Mouse (Mus musculus) hindbrain, embryonic 13.5 days (tissue): Measurements from ENCODE around the gene Grm4. TPM values are rescaled to one million over a fixed set of nuclear protein-coding genes. Genes with fewer than 3 reads are reported as not detected.
A peak's percentile ranks its signal among the peaks of the same experiment; 100 is the strongest.

ENCODE experiments used
- ATAC-seq: fragments of 200-750 bp; cut with Nextera tagmentation; 2 replicates; pipeline ENCODE4 v1.8.0; 2017; ENCODE audit warnings: moderate TSS enrichment; ENCODE audit not compliant: low FRiP score
- H3K27ac ChIP-seq: fragments of 300-500 bp; sonication (generic); 2 replicates; pipeline ENCODE4 v1.5.1; 2015; ENCODE audit warnings: inconsistent platforms, mild to moderate bottlenecking, moderate library complexity
- H3K27me3 ChIP-seq: fragments of 300-500 bp; sonication (generic); 2 replicates; pipeline ENCODE4 v1.6.1; 2015; ENCODE audit warnings: mild to moderate bottlenecking, inconsistent platforms
- H3K36me3 ChIP-seq: fragments of 300-500 bp; sonication (generic); 2 replicates; pipeline ENCODE4 v1.6.1; 2015; ENCODE audit warnings: mild to moderate bottlenecking, inconsistent platforms
- H3K4me1 ChIP-seq: fragments of 300-500 bp; sonication (generic); replicated peaks from 2 replicates; pipeline ENCODE4 v1.6.1; 2015; ENCODE audit warnings: inconsistent platforms
- H3K4me2 ChIP-seq: fragments of 300-500 bp; sonication (generic); 2 replicates; pipeline ENCODE4 v1.6.1; 2015; ENCODE audit warnings: inconsistent platforms, mild to moderate bottlenecking, moderate library complexity
- H3K4me3 ChIP-seq: fragments of 300-500 bp; sonication (generic); 2 replicates; pipeline ENCODE4 v1.5.1; 2015; ENCODE audit warnings: mild to moderate bottlenecking, inconsistent platforms
- H3K9ac ChIP-seq: fragments of 300-500 bp; sonication (generic); 2 replicates; pipeline ENCODE4 v1.6.1; 2015; ENCODE audit warnings: mild to moderate bottlenecking, inconsistent platforms
- H3K9me3 ChIP-seq: fragments of 300-500 bp; sonication (generic); 2 replicates; pipeline ENCODE4 v1.6.1; 2016; ENCODE audit warnings: inconsistent platforms
- WGBS: fragments of 180-500 bp; shearing (Covaris S2); methylation state at CpG from one replicate; pipeline ENCODE4 v1.1.7; 2015; 5-methylcytosine and 5-hydroxymethylcytosine counted together
- polyA plus RNA-seq: library from polyadenylated mRNA; unstranded; fragments of >200 nt; fragmentation: Nextera tagmentation; extraction: Ambion mirVana; gene quantifications from 2 replicates; pipeline ENCODE4 v1.2.1, GENCODE M21; 2015

Grm4 gene
- polyA plus RNA-seq, 1 experiment from 2014 or later: 4.8 TPM

GRCm38 (mm10) chr17:27442538-27443113 is 78.6 kb downstream of the Grm4 start:
- H3K9me3 ChIP-seq: no peaks in the 10 kb centered on the region
- H3K9ac ChIP-seq: no peak overlapping the region
- H3K4me1 ChIP-seq: peaks cover 34% of the 10 kb centered on the region
- WGBS: 47% methylated on average over 13 of the region's 13 CpGs
- H3K27me3 ChIP-seq: peaks cover 12% of the 10 kb centered on the region
- no peak overlapping the region for H3K4me3 ChIP-seq
- peak overlapping the region; percentile 31; the same call in 1 of the 2 replicates for H3K27ac ChIP-seq
- no peak overlapping the region for H3K4me2 ChIP-seq
- no peak for ATAC-seq
- no peaks in the 10 kb centered on the region for H3K36me3 ChIP-seq

GRCm38 (mm10) chr17:27441778-27442177 is 79.4 kb downstream of the Grm4 start:
- Histone ChIP-seq H3K9ac (no peak overlapping the region), H3K4me1 (peaks cover 34% of the 10 kb centered on the region), H3K4me3 (no peak overlapping the region), H3K4me2 (no peak overlapping the region), H3K36me3 (no peaks in the 10 kb centered on the region), H3K27me3 (peaks cover 15% of the 10 kb centered on the region), H3K27ac (no peak overlapping the region), H3K9me3 (no peaks in the 10 kb centered on the region)
- 60% methylated on average over 7 of the region's 7 CpGs for WGBS
- no peak for ATAC-seq

GRCm38 (mm10) chr17:27435799-27436198 is 85.4 kb downstream of the Grm4 start:
- H3K27ac ChIP-seq: peak overlapping the region; percentile 66
- 0 out of 2 replicates have a peak overlapping the region, but pooled peaks have one; percentile 43 for H3K9ac ChIP-seq
- no peaks in the 10 kb centered on the region for H3K36me3 ChIP-seq
- peaks cover 39% of the 10 kb centered on the region for H3K4me1 ChIP-seq
- WGBS: 28% methylated on average over 13 of the region's 13 CpGs
- no peak overlapping the region for H3K4me3 ChIP-seq
- H3K4me2 ChIP-seq: peak overlapping the region; percentile 10; the same call in 1 of the 2 replicates
- H3K9me3 ChIP-seq: no peaks in the 10 kb centered on the region
- H3K27me3 ChIP-seq: peaks cover 15% of the 10 kb centered on the region
- ATAC-seq: no peak; the same call in 1 of the 2 replicates

GRCm38 (mm10) chr17:27435225-27435624 is 86.0 kb downstream of the Grm4 start:
- 96% methylated on average over 15 of the region's 15 CpGs for WGBS
- peaks cover 39% of the 10 kb centered on the region for H3K4me1 ChIP-seq
- H3K27ac ChIP-seq: no peak overlapping the region; the same call in 1 of the 2 replicates
- peaks cover 15% of the 10 kb centered on the region for H3K27me3 ChIP-seq
- H3K4me2 ChIP-seq: no peak overlapping the region
- ATAC-seq: no peak
- H3K9ac ChIP-seq: 0 out of 2 replicates have a peak overlapping the region, but pooled peaks have one; percentile 19
- H3K9me3 ChIP-seq: no peaks in the 10 kb centered on the region
- H3K4me3 ChIP-seq: no peak overlapping the region
- H3K36me3 ChIP-seq: no peaks in the 10 kb centered on the region

- Histone ChIP-seq H3K9me3 (no peaks in the 10 kb centered on the region), H3K9ac (no peak overlapping the region), H3K4me2 (no peak overlapping the region), H3K27me3 (peaks cover 16% of the 10 kb centered on the region), H3K27ac (no peak overlapping the region), H3K4me1 (peaks cover 49% of the 10 kb centered on the region), H3K36me3 (no peaks in the 10 kb centered on the region), H3K4me3 (no peak overlapping the region)
- ATAC-seq: no peak
- WGBS: 96% methylated on average over 1 of the region's 1 CpGs
Observed at GRCm38 (mm10) chr17:27434066-27434465, 87.1 kb downstream of the Grm4 start.

GRCm38 (mm10) chr17:27433179-27433680 is 88.0 kb downstream of the Grm4 start:
- 50% methylated on average over 3 of the region's 3 CpGs for WGBS
- Histone ChIP-seq H3K9me3 (peaks cover 8% of the 10 kb centered on the region; the same call in 1 of the 2 replicates), H3K27me3 (peaks cover 11% of the 10 kb centered on the region; the same call in 1 of the 2 replicates), H3K27ac (no peak overlapping the region), H3K9ac (peak overlapping the region; percentile 43; the same call in 1 of the 2 replicates), H3K36me3 (0 out of 2 replicates have a peak, but pooled peaks cover 5% of the 10 kb centered on the region), H3K4me2 (no peak overlapping the region), H3K4me3 (no peak overlapping the region), H3K4me1 (peaks cover 49% of the 10 kb centered on the region)
- ATAC-seq: no peak

GRCm38 (mm10) chr17:27432145-27432650 is 89.0 kb downstream of the Grm4 start:
- peaks cover 10% of the 10 kb centered on the region; the same call in 1 of the 2 replicates for H3K9me3 ChIP-seq
- H3K4me1 ChIP-seq: peaks cover 49% of the 10 kb centered on the region
- H3K36me3 ChIP-seq: 0 out of 2 replicates have a peak, but pooled peaks cover 5% of the 10 kb centered on the region
- ATAC-seq: no peak
- H3K9ac ChIP-seq: peak overlapping the region; percentile 46
- 35% methylated on average over 9 of the region's 9 CpGs for WGBS
- peak overlapping the region; percentile 56 for H3K27ac ChIP-seq
- H3K4me3 ChIP-seq: no peak overlapping the region
- no peak overlapping the region for H3K4me2 ChIP-seq
- H3K27me3 ChIP-seq: peaks cover 5% of the 10 kb centered on the region; the same call in 1 of the 2 replicates

GRCm38 (mm10) chr17:27431049-27431839 is 90.0 kb downstream of the Grm4 start:
- Histone ChIP-seq H3K4me1 (peaks cover 47% of the 10 kb centered on the region), H3K36me3 (0 out of 2 replicates have a peak, but pooled peaks cover 5% of the 10 kb centered on the region), H3K4me3 (no peak overlapping the region), H3K27me3 (0 out of 2 replicates have a peak, but pooled peaks cover 11% of the 10 kb centered on the region), H3K9ac (peak overlapping the region; percentile 46; the same call in 1 of the 2 replicates), H3K4me2 (no peak overlapping the region), H3K9me3 (peaks cover 10% of the 10 kb centered on the region; the same call in 1 of the 2 replicates), H3K27ac (peak overlapping the region; percentile 56; the same call in 1 of the 2 replicates)
- 88% methylated on average over 26 of the region's 26 CpGs for WGBS
- ATAC-seq: no peak

- H3K36me3 ChIP-seq: 0 out of 2 replicates have a peak, but pooled peaks cover 5% of the 10 kb centered on the region
- 28% methylated on average over 9 of the region's 9 CpGs for WGBS
- no peak overlapping the region for H3K4me3 ChIP-seq
- H3K4me1 ChIP-seq: peaks cover 36% of the 10 kb centered on the region
- peak overlapping the region; percentile 62 for H3K27ac ChIP-seq
- H3K9ac ChIP-seq: 0 out of 2 replicates have a peak overlapping the region, but pooled peaks have one; percentile 3
- 0 out of 2 replicates have a peak, but pooled peaks cover 19% of the 10 kb centered on the region for H3K27me3 ChIP-seq
- ATAC-seq: no peak
- no peak overlapping the region for H3K4me2 ChIP-seq
- peaks cover 10% of the 10 kb centered on the region; the same call in 1 of the 2 replicates for H3K9me3 ChIP-seq
Observed at GRCm38 (mm10) chr17:27429757-27430156, 91.4 kb downstream of the Grm4 start.

GRCm38 (mm10) chr17:27425016-27425415 is 96.2 kb downstream of the Grm4 start:
- H3K4me3 ChIP-seq: no peak overlapping the region
- 90% methylated on average over 2 of the region's 2 CpGs for WGBS
- peaks cover 10% of the 10 kb centered on the region; the same call in 1 of the 2 replicates for H3K9me3 ChIP-seq
- H3K4me2 ChIP-seq: no peak overlapping the region
- H3K36me3 ChIP-seq: 0 out of 2 replicates have a peak, but pooled peaks cover 5% of the 10 kb centered on the region
- no peak overlapping the region for H3K27ac ChIP-seq
- H3K27me3 ChIP-seq: 0 out of 2 replicates have a peak, but pooled peaks cover 25% of the 10 kb centered on the region
- no peak overlapping the region for H3K9ac ChIP-seq
- no peak for ATAC-seq
- H3K4me1 ChIP-seq: peaks cover 49% of the 10 kb centered on the region

GRCm38 (mm10) chr17:27424356-27424755 is 96.8 kb downstream of the Grm4 start:
- 80% methylated on average over 6 of the region's 6 CpGs for WGBS
- Histone ChIP-seq H3K9me3 (peaks cover 10% of the 10 kb centered on the region; the same call in 1 of the 2 replicates), H3K4me1 (peaks cover 42% of the 10 kb centered on the region), H3K27ac (no peak overlapping the region), H3K9ac (no peak overlapping the region), H3K4me3 (no peak overlapping the region), H3K4me2 (no peak overlapping the region), H3K27me3 (0 out of 2 replicates have a peak, but pooled peaks cover 30% of the 10 kb centered on the region), H3K36me3 (0 out of 2 replicates have a peak, but pooled peaks cover 5% of the 10 kb centered on the region)
- no peak for ATAC-seq
